Comparison of ENCODE assay signal across 8 mouse cellular contexts in genomic region chr17:86168231-86168981, GRCm38 (mm10). TPM values are rescaled to one million over a fixed set of nuclear protein-coding genes. Genes with fewer than 3 reads are reported as not detected.
DNase-seq lines count a peak whose midpoint lies in the region; ATAC-seq lines count a peak whose summit lies in the region.

No protein-coding gene starts in this region.

- H3K9ac ChIP-seq in midbrain, embryonic 16.5 days (ENCODE audit: low read depth, low read length), result peak overlapping the region; percentile 70

- peak; percentile 50 to 55 for DNase-seq in left cerebral cortex, adult 18-20 months (ENCODE audit: low spot score in 2 of 2)
- no peak for DNase-seq in left cerebral cortex, adult 11 months (ENCODE audit: low spot score)
- peak; percentile 73 for DNase-seq in cerebellum, postnatal 10 days
- peak; percentile 39 for DNase-seq in gastrocnemius, postnatal 10 days
- DNase-seq in induced T-regulatory cell, adult 2 months (ENCODE audit: low read depth), result peak; percentile 52
- DNase-seq in liver, result peak; percentile 19
- peak; percentile 27 to 30 for DNase-seq in thymus, adult 18-20 months

- peak overlapping the region; percentile 78 for H3K27ac ChIP-seq in midbrain, embryonic 16.5 days (ENCODE audit: low read length)

- ATAC-seq in midbrain, embryonic 16.5 days, result peak; percentile 37

- H3K4me2 ChIP-seq in midbrain, embryonic 16.5 days (ENCODE audit: low read length), result peak overlapping the region; percentile 72

- under 1% methylated on average over 62 of the region's 64 CpGs for WGBS in midbrain, embryonic 16.5 days

- no peaks in the 10 kb centered on the region for H3K36me3 ChIP-seq in midbrain, embryonic 16.5 days (ENCODE audit: control insufficient read depth, insufficient read depth, low read length)

- H3K27me3 ChIP-seq in midbrain, embryonic 16.5 days (ENCODE audit: control insufficient read depth, insufficient read depth, low read depth, low read length), result no peaks in the 10 kb centered on the region

- H3K4me3 ChIP-seq in midbrain, embryonic 16.5 days (ENCODE audit: low read depth, low read length), result peak overlapping the region; percentile 55

- H3K9me3 ChIP-seq in midbrain, embryonic 16.5 days (replicated peaks; ENCODE audit: control insufficient read depth, low read length, poor library complexity, severe bottlenecking), result no peaks in the 10 kb centered on the region

- peaks cover 24% of the 10 kb centered on the region for H3K4me1 ChIP-seq in midbrain, embryonic 16.5 days (ENCODE audit: control insufficient read depth, insufficient read depth, low read length)

RNA-seq across cellular contexts. Expression of gene Prkce, which starts 0.8 kb away (rescaled TPM):
- total RNA-seq in left cerebral cortex, adult 18-20 months (2021), result 100 to 1,000 TPM; 270 to 276 TPM
- total RNA-seq in gastrocnemius, postnatal 10 days (2021), result 10 to 100 TPM; 11.3 to 14.0 TPM
- 34.8 and 41.5 TPM in 2 replicates for polyA plus RNA-seq in midbrain, embryonic 16.5 days (2015; fragmentation: Nextera tagmentation; extraction: Ambion mirVana)

RNA-seq across cellular contexts. Expression of gene Srbd1, which starts 23.4 kb away (rescaled TPM):
- 10 to 100 TPM; 14.7 to 15.9 TPM for total RNA-seq in left cerebral cortex, adult 18-20 months (2021)
- total RNA-seq in gastrocnemius, postnatal 10 days (2021), result 10 to 100 TPM in 1 of 2 experiments, 1 to 10 TPM in 1; 9.4 to 11.0 TPM
- 15.5 and 15.7 TPM in 2 replicates for polyA plus RNA-seq in midbrain, embryonic 16.5 days (2015; fragmentation: Nextera tagmentation; extraction: Ambion mirVana)

Comparison
In these comparisons a context has a peak if more than half of its experiments do, and no peak if none do; other contexts are left out.
1. RNA of gene Prkce, which starts 0.8 kb away (total RNA-seq): 270 to 276 TPM in left cerebral cortex, adult 18-20 months; 11.3 to 14.0 TPM in gastrocnemius, postnatal 10 days; every median in the first group is over 10 times any median in the second.